Mouse (Mus musculus) CH12.LX (cell line): ENCODE results near the gene Nps. TPM values are rescaled to one million over a fixed set of nuclear protein-coding genes. Genes with fewer than 3 reads are reported as not detected.

ENCODE experiments used
- DNase-seq: peaks from one replicate; pipeline ENCODE4 v3.0.0-alpha.2; 2013; ENCODE audit errors: extremely low read depth
- H3K27ac ChIP-seq: 2 replicates; pipeline ENCODE4 v1.5.1; 2012; ENCODE audit warnings: low read depth, mild to moderate bottlenecking, control low read depth, moderate library complexity; ENCODE audit not compliant: insufficient read depth
- H3K27me3 ChIP-seq: replicated peaks from 2 replicates; pipeline ENCODE3; 2012; ENCODE audit warnings: inconsistent platforms
- H3K36me3 ChIP-seq, 2 experiments: replicated peaks in 1 of 2; 2 replicates each; pipeline versions ENCODE3 to v1.6.1; 2012; ENCODE audit warnings: inconsistent platforms in 1 of 2, low read length in 1 of 2, mild to moderate bottlenecking in 1 of 2, mixed read lengths in 1 of 2, moderate library complexity in 1 of 2; ENCODE audit not compliant: control insufficient read depth in 1 of 2, insufficient read depth in 1 of 2
- H3K4me1 ChIP-seq, 2 experiments: 2 replicates each; pipeline ENCODE4 v1.6.1; 2012; ENCODE audit warnings: inconsistent platforms in 1 of 2, moderate library complexity in 1 of 2; ENCODE audit not compliant: insufficient read depth in 2 of 2, control insufficient read depth in 1 of 2
- H3K4me2 ChIP-seq: 2 replicates; pipeline ENCODE4 v1.6.1; 2012; ENCODE audit warnings: low read depth, mild to moderate bottlenecking, control low read depth; ENCODE audit not compliant: poor library complexity, insufficient read depth, severe bottlenecking
- H3K4me3 ChIP-seq, 3 experiments: fragments of 150-350 bp in 1 of 3; sonication (generic) in 1 of 3; replicated peaks in 1 of 3; 2 replicates each; pipeline versions ENCODE3 to v1.5.1; 2011 to 2012; ENCODE audit warnings: low read depth in 2 of 3, low read length in 2 of 3, mild to moderate bottlenecking in 2 of 3, moderate library complexity in 2 of 3, control low read depth in 1 of 3, improper control_type of control experiment in 1 of 3, inconsistent platforms in 1 of 3, mixed read lengths in 1 of 3; ENCODE audit not compliant: poor library complexity in 1 of 3
- H3K79me2 ChIP-seq: replicated peaks from 2 replicates; pipeline ENCODE4 v1.6.1; 2012; ENCODE audit warnings: mild to moderate bottlenecking, moderate library complexity; ENCODE audit not compliant: control insufficient read depth, poor library complexity, insufficient read depth, severe bottlenecking; ENCODE audit errors: extremely low read depth
- H3K9ac ChIP-seq: 2 replicates; pipeline ENCODE4 v1.6.1; 2012; ENCODE audit warnings: low read depth, mild to moderate bottlenecking, control low read depth, moderate library complexity; ENCODE audit not compliant: insufficient read depth
- H3K9me3 ChIP-seq: replicated peaks from 2 replicates; pipeline ENCODE3; 2012; ENCODE audit warnings: low read length, inconsistent platforms, mixed read lengths
- CHD2 ChIP-seq: IDR thresholded peaks from 2 replicates; pipeline ENCODE4 v1.6.1; 2011; ENCODE audit warnings: low read length, improper control_type of control experiment
- ELF1 ChIP-seq: IDR thresholded peaks from 2 replicates; pipeline ENCODE4 v1.6.1; 2014; ENCODE audit warnings: low read depth, mild to moderate bottlenecking, inconsistent platforms, low read length, improper control_type of control experiment
- EP300 ChIP-seq: IDR thresholded peaks from 2 replicates; pipeline ENCODE4 v1.6.1; 2011; ENCODE audit warnings: low read length, improper control_type of control experiment
- ETS1 ChIP-seq: conservative IDR thresholded peaks from 2 replicates; pipeline ENCODE4 v1.6.1; 2012; ENCODE audit warnings: low read depth, mild to moderate bottlenecking, inconsistent platforms, low read length, improper control_type of control experiment, moderate library complexity
- GABPA ChIP-seq: IDR thresholded peaks from 2 replicates; pipeline ENCODE4 v1.6.1; 2012; ENCODE audit warnings: low read depth, low read length, improper control_type of control experiment, inconsistent platforms; ENCODE audit not compliant: insufficient replicate concordance
- IRF4 ChIP-seq: IDR thresholded peaks from 2 replicates; pipeline ENCODE4 v1.6.1; 2014; ENCODE audit warnings: low read depth, mild to moderate bottlenecking, inconsistent platforms, low read length, improper control_type of control experiment
- JUND ChIP-seq: conservative IDR thresholded peaks from 2 replicates; pipeline ENCODE4 v1.6.1; 2011; ENCODE audit warnings: low read depth, low read length, improper control_type of control experiment
- KAT2A ChIP-seq: IDR thresholded peaks from 2 replicates; pipeline ENCODE4 v1.6.1; 2012; ENCODE audit warnings: low read length, improper control_type of control experiment, inconsistent platforms; ENCODE audit not compliant: insufficient replicate concordance
- MAX ChIP-seq: IDR thresholded peaks from 2 replicates; pipeline ENCODE4 v1.6.1; 2011; ENCODE audit warnings: low read length, improper control_type of control experiment
- MEF2A ChIP-seq: IDR thresholded peaks from 2 replicates; pipeline ENCODE4 v1.6.1; 2014; ENCODE audit warnings: low read depth, mild to moderate bottlenecking, inconsistent platforms, low read length, improper control_type of control experiment, borderline replicate concordance
- NRF1 ChIP-seq: IDR thresholded peaks from 2 replicates; pipeline ENCODE4 v1.6.1; 2014; ENCODE audit warnings: low read depth, mild to moderate bottlenecking, inconsistent platforms, low read length, improper control_type of control experiment, moderate library complexity
- POLR2A ChIP-seq: IDR thresholded peaks from 2 replicates; pipeline ENCODE4 v1.6.1; 2011; ENCODE audit warnings: low read depth, mild to moderate bottlenecking, improper control_type of control experiment, low read length
- POLR2AphosphoS2 ChIP-seq: IDR thresholded peaks from 2 replicates; pipeline ENCODE4 v1.6.1; 2011; ENCODE audit warnings: low read depth, low read length, improper control_type of control experiment
- TBP ChIP-seq: conservative IDR thresholded peaks from 2 replicates; pipeline ENCODE4 v1.6.1; 2011; ENCODE audit warnings: low read depth, low read length, improper control_type of control experiment
- UBTF ChIP-seq: IDR thresholded peaks from 2 replicates; pipeline ENCODE4 v1.6.1; 2012; ENCODE audit warnings: low read depth, mild to moderate bottlenecking, inconsistent platforms, low read length, improper control_type of control experiment, moderate library complexity
- USF1 ChIP-seq: IDR thresholded peaks from 2 replicates; pipeline ENCODE4 v1.6.1; 2014; ENCODE audit warnings: low read depth, mild to moderate bottlenecking, inconsistent platforms, low read length, improper control_type of control experiment
- USF2 ChIP-seq: conservative IDR thresholded peaks from 2 replicates; pipeline ENCODE4 v1.6.1; 2011; ENCODE audit warnings: low read depth, low read length, improper control_type of control experiment
- ZC3H11A ChIP-seq: IDR thresholded peaks from 2 replicates; pipeline ENCODE4 v1.6.1; 2012; ENCODE audit warnings: low read depth, mild to moderate bottlenecking, inconsistent platforms, low read length, improper control_type of control experiment
- ZMIZ1 ChIP-seq: IDR thresholded peaks from 2 replicates; pipeline ENCODE4 v1.6.1; 2012; ENCODE audit warnings: low read depth, mild to moderate bottlenecking, inconsistent platforms, low read length, improper control_type of control experiment
- dilution Hi-C: fragments of 300-500 bp; cut with MboI; formaldehyde crosslinking; loops from 2 replicates; pipeline ENCODE4 v1.14.3; 2020; ENCODE audit warnings: low sequenced_read_pairs; ENCODE audit not compliant: extremely low pct_unique_long_range_greater_than_20kb, extremely low pct_ligation_motif_present
- in situ Hi-C: fragments of 300-500 bp; cut with MboI; formaldehyde crosslinking; loops from 3 replicates; pipeline ENCODE4 v1.14.3; 2019; ENCODE audit warnings: low sequenced_read_pairs, low pct_ligation_motif_present, low pct_unique_long_range_greater_than_20kb, mixed read lengths
- polyA plus RNA-seq: library from polyadenylated mRNA; unstranded; fragments of >175 nt; gene quantifications from 2 replicates; pipeline ENCODE4 v1.2.1, GENCODE M21; 2012; ENCODE audit warnings: low read depth; ENCODE audit not compliant: insufficient read length
- total RNA-seq, 2 experiments: library from RNA; depleted of rRNA; stranded (reverse); fragments of 300-350 nt in 1 of 2; fragments of >200 nt in 1 of 2; gene quantifications; 2 replicates each; pipeline ENCODE4 v1.2.3; 2012 to 2014

The Nps gene
- total and polyA plus RNA-seq, 3 experiments = not detected

GRCm38 (mm10) chr7:135304496-135304895 is 46.0 kb downstream of the Nps start:
- no peak overlapping the region for H3K4me2 ChIP-seq
- H3K27me3 ChIP-seq = peaks cover 62% of the 10 kb centered on the region
- H3K27ac ChIP-seq = no peak overlapping the region
- TF ChIP-seq ZMIZ1 = no peak
- no peak for TF ChIP-seq EP300
- TF ChIP-seq POLR2A = no peak
- no peak for TF ChIP-seq USF2
- TF ChIP-seq TBP = no peak
- no peak for TF ChIP-seq KAT2A
- TF ChIP-seq MEF2A = no peak
- TF ChIP-seq IRF4 = no peak
- TF ChIP-seq MAX = no peak
- TF ChIP-seq JUND = no peak
- no peak for TF ChIP-seq GABPA
- TF ChIP-seq ETS1 = no peak
- no peak for TF ChIP-seq CHD2
- TF ChIP-seq NRF1 = no peak
- TF ChIP-seq USF1 = no peak
- TF ChIP-seq POLR2AphosphoS2 = no peak
- no peak for TF ChIP-seq ELF1
- no peak for TF ChIP-seq UBTF
- no peak for TF ChIP-seq ZC3H11A
- in situ Hi-C loops = no loop called here
- no peaks in the 10 kb centered on the region for H3K36me3 ChIP-seq
- no peak for DNase-seq
- dilution Hi-C loops = no loop called here
- no peaks in the 10 kb centered on the region for H3K4me1 ChIP-seq
- H3K79me2 ChIP-seq = no peaks in the 10 kb centered on the region
- H3K4me3 ChIP-seq = no peak overlapping the region
- H3K9ac ChIP-seq = no peak overlapping the region
- H3K9me3 ChIP-seq = no peaks in the 10 kb centered on the region

Other genes starting within 250 kb of the Nps start
- not detected in 2 replicates for gene Foxi2, start 151.6 kb downstream of the Nps start, total RNA-seq (2012; rRNA removed)
- not detected in 2 replicates for gene Foxi2, start 151.6 kb downstream of the Nps start, total RNA-seq (2014; rRNA removed)
- gene Foxi2, start 151.6 kb downstream of the Nps start, polyA plus RNA-seq = not detected in 2 replicates